Mouse (Mus musculus): ENCODE results near the gene Ugt1a6a. TPM values are rescaled to one million over a fixed set of nuclear protein-coding genes. Genes with fewer than 3 reads are reported as not detected.
"Not testable (repeated sequence)": the region's sequence is repeated elsewhere in the genome, so short reads cannot be mapped to it uniquely, and the experiment has no call there.

Gene Ugt1a6a
- polyA plus RNA-seq, 1 experiment from 2014 or later = 29.2 TPM

GRCm38 (mm10) chr1:88215466-88216380 lies 81.1 kb downstream of the Ugt1a6a start:
- Histone ChIP-seq H3K27ac (no peak overlapping the region), H3K4me3 (replicated peaks) (no peak overlapping the region), H3K4me2 (no peak overlapping the region), H3K27me3 (replicated peaks) (no peaks in the 10 kb centered on the region), H3K9me3 (peaks cover 16% of the 10 kb centered on the region), H3K36me3 (no peaks in the 10 kb centered on the region), H3K9ac (no peak overlapping the region), H3K4me1 (no peaks in the 10 kb centered on the region)
- no peak for ATAC-seq (ENCODE audit: insufficient read depth, low FRiP score, low read depth)
- WGBS = 70% methylated on average over 10 of the region's 10 CpGs

- H3K9ac ChIP-seq = no peak overlapping the region
- ATAC-seq (ENCODE audit: insufficient read depth, low FRiP score, low read depth) = no peak
- no peaks in the 10 kb centered on the region for H3K36me3 ChIP-seq
- peaks cover 16% of the 10 kb centered on the region for H3K9me3 ChIP-seq
- H3K4me1 ChIP-seq = no peaks in the 10 kb centered on the region
- H3K27me3 ChIP-seq (replicated peaks) = no peaks in the 10 kb centered on the region
- no peak overlapping the region for H3K4me3 ChIP-seq (replicated peaks)
- no peak overlapping the region for H3K4me2 ChIP-seq
- no peak overlapping the region for H3K27ac ChIP-seq
- 60% methylated on average over 2 of the region's 2 CpGs for WGBS
Observed at GRCm38 (mm10) chr1:88216551-88216950, 81.9 kb downstream of the Ugt1a6a start.

GRCm38 (mm10) chr1:88217144-88217543 lies 82.5 kb downstream of the Ugt1a6a start:
- Histone ChIP-seq H3K9ac (no peak overlapping the region), H3K27ac (no peak overlapping the region), H3K27me3 (replicated peaks) (no peaks in the 10 kb centered on the region), H3K9me3 (peaks cover 16% of the 10 kb centered on the region), H3K4me2 (no peak overlapping the region), H3K36me3 (no peaks in the 10 kb centered on the region), H3K4me1 (no peaks in the 10 kb centered on the region), H3K4me3 (replicated peaks) (no peak overlapping the region)
- no peak for ATAC-seq (ENCODE audit: insufficient read depth, low FRiP score, low read depth)
- WGBS = 63% methylated on average over 2 of the region's 2 CpGs

GRCm38 (mm10) chr1:88217576-88217975 lies 83.0 kb downstream of the Ugt1a6a start:
- no peak for ATAC-seq (ENCODE audit: insufficient read depth, low FRiP score, low read depth)
- H3K9me3 ChIP-seq = peaks cover 16% of the 10 kb centered on the region
- no peak overlapping the region for H3K9ac ChIP-seq
- H3K27ac ChIP-seq = no peak overlapping the region
- H3K27me3 ChIP-seq (replicated peaks) = no peaks in the 10 kb centered on the region
- WGBS = 37% methylated on average over 3 of the region's 3 CpGs
- H3K36me3 ChIP-seq = no peaks in the 10 kb centered on the region
- H3K4me1 ChIP-seq = no peaks in the 10 kb centered on the region
- no peak overlapping the region for H3K4me2 ChIP-seq
- no peak overlapping the region for H3K4me3 ChIP-seq (replicated peaks)

DNA sequence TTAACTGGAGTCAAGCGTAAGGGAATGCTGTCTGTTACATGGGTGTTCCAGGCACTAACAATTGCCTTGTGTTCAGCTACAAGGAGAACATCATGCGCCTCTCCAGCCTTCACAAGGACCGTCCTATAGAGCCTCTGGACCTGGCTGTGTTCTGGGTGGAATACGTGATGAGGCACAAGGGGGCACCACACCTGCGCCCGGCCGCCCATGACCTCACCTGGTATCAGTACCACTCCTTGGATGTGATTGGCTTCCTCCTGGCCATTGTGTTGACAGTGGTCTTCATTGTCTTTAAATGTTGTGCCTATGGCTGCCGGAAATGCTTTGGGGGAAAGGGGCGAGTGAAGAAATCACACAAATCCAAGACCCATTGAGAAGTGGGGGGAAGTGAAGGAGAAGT lies 83.4 kb downstream of the Ugt1a6a start:
- Histone ChIP-seq H3K27me3 (replicated peaks) (no peaks in the 10 kb centered on the region), H3K27ac (no peak overlapping the region), H3K4me1 (no peaks in the 10 kb centered on the region), H3K36me3 (no peaks in the 10 kb centered on the region), H3K9ac (no peak overlapping the region), H3K4me2 (no peak overlapping the region), H3K9me3 (peaks cover 16% of the 10 kb centered on the region), H3K4me3 (replicated peaks) (no peak overlapping the region)
- 74% methylated on average over 9 of the region's 9 CpGs for WGBS
- ATAC-seq (ENCODE audit: insufficient read depth, low FRiP score, low read depth) = no peak

DNA sequence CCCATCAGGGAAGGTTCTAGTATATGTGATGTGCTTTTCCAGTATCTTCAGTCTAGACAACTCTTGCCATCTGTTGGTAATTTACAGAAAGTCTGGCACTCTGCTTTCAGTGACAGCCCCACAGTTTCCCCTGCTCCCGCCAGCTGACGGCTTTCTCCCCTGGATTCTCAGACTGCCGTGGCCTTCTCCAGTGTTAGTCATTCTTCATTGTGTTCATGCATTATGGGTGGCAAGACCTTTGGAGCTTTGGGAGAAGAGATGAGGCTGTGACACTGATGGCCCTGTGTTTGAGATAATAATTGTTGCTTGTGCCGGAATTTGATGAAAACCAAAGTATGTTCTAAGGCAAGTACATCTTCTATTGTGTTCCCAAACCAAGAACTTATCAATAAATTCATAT lies 84.0 kb downstream of the Ugt1a6a start:
- Histone ChIP-seq H3K27me3 (replicated peaks) (no peaks in the 10 kb centered on the region), H3K4me2 (no peak overlapping the region), H3K9ac (no peak overlapping the region), H3K27ac (no peak overlapping the region), H3K4me1 (no peaks in the 10 kb centered on the region), H3K4me3 (replicated peaks) (no peak overlapping the region), H3K9me3 (peaks cover 12% of the 10 kb centered on the region), H3K36me3 (no peaks in the 10 kb centered on the region)
- no peak for ATAC-seq (ENCODE audit: insufficient read depth, low FRiP score, low read depth)
- 50% methylated on average over 4 of the region's 4 CpGs for WGBS

DNA sequence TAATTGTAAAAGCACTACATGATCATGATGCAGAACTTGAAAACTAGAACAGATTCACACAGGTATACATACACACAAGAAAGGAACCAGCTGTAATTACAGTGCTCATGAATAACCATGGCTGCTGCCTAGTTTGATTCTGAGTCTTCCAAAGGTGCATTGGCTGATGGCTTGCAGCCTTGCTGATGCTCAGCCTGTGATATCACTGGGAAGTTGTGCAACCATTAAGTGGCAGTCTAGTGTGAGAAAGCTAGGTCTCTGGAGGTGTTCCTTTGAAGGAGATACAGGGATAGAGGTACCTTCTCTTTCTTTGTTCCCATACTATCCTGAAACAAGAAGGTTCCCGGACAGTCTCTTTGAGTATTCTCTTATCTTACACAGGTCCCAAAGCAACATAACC lies 84.4 kb downstream of the Ugt1a6a start:
- Histone ChIP-seq H3K9me3 (peaks cover 12% of the 10 kb centered on the region), H3K4me2 (no peak overlapping the region), H3K4me1 (no peaks in the 10 kb centered on the region), H3K9ac (no peak overlapping the region), H3K27me3 (replicated peaks) (no peaks in the 10 kb centered on the region), H3K4me3 (replicated peaks) (no peak overlapping the region), H3K36me3 (no peaks in the 10 kb centered on the region), H3K27ac (no peak overlapping the region)
- ATAC-seq (ENCODE audit: insufficient read depth, low FRiP score, low read depth) = no peak
- WGBS = 15% methylated on average over 1 of the region's 1 CpGs

DNA sequence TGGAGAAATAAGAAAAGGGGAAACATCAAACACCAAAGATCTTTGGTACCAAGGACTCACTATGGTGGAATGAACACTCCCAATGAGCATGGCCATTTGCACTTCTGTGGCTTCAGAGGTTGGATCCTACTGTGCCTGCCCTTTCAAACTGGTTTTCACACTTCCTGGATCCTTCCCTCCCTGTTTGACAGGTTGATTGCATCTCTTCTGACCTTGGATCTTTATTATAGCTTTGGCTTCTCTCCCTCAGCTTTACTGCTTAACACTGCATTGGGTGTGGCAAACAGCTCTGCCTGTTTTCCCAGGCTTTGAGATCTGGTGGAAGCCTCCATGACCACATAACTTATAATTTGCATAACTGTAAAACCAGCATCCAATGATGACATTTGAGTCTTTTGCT lies 85.7 kb downstream of the Ugt1a6a start:
- Histone ChIP-seq H3K27me3 (replicated peaks) (no peaks in the 10 kb centered on the region), H3K9me3 (peaks cover 12% of the 10 kb centered on the region), H3K4me1 (no peaks in the 10 kb centered on the region), H3K4me2 (no peak overlapping the region), H3K36me3 (no peaks in the 10 kb centered on the region), H3K4me3 (replicated peaks) (no peak overlapping the region), H3K27ac (no peak overlapping the region), H3K9ac (no peak overlapping the region)
- ATAC-seq (ENCODE audit: insufficient read depth, low FRiP score, low read depth) = no peak

- Histone ChIP-seq H3K9ac (no peak overlapping the region), H3K27me3 (replicated peaks) (no peaks in the 10 kb centered on the region), H3K27ac (no peak overlapping the region), H3K4me3 (replicated peaks) (no peak overlapping the region), H3K4me1 (no peaks in the 10 kb centered on the region), H3K9me3 (peaks cover 13% of the 10 kb centered on the region; the same call in 1 of the 2 replicates), H3K4me2 (no peak overlapping the region), H3K36me3 (no peaks in the 10 kb centered on the region)
- 46% methylated on average over 2 of the region's 2 CpGs for WGBS
- no peak for ATAC-seq (ENCODE audit: insufficient read depth, low FRiP score, low read depth)
Observed at GRCm38 (mm10) chr1:88222216-88222615, 87.6 kb downstream of the Ugt1a6a start.

- not testable (repeated sequence) for H3K4me2 ChIP-seq; ATAC-seq (ENCODE audit: insufficient read depth, low FRiP score, low read depth); H3K4me3 ChIP-seq (replicated peaks); H3K9ac ChIP-seq; H3K4me1 ChIP-seq; H3K9me3 ChIP-seq; H3K36me3 ChIP-seq; H3K27me3 ChIP-seq (replicated peaks); H3K27ac ChIP-seq
Observed at GRCm38 (mm10) chr1:88223011-88223515, 88.5 kb downstream of the Ugt1a6a start.

- Histone ChIP-seq H3K4me3 (replicated peaks) (no peak overlapping the region), H3K27me3 (replicated peaks) (no peaks in the 10 kb centered on the region), H3K9me3 (peaks cover 8% of the 10 kb centered on the region), H3K4me1 (no peaks in the 10 kb centered on the region), H3K9ac (no peak overlapping the region), H3K4me2 (no peak overlapping the region), H3K27ac (no peak overlapping the region), H3K36me3 (no peaks in the 10 kb centered on the region)
- WGBS = 46% methylated on average over 1 of the region's 1 CpGs
- no peak for ATAC-seq (ENCODE audit: insufficient read depth, low FRiP score, low read depth)
Observed at GRCm38 (mm10) chr1:88223591-88223990, 89.0 kb downstream of the Ugt1a6a start.

DNA sequence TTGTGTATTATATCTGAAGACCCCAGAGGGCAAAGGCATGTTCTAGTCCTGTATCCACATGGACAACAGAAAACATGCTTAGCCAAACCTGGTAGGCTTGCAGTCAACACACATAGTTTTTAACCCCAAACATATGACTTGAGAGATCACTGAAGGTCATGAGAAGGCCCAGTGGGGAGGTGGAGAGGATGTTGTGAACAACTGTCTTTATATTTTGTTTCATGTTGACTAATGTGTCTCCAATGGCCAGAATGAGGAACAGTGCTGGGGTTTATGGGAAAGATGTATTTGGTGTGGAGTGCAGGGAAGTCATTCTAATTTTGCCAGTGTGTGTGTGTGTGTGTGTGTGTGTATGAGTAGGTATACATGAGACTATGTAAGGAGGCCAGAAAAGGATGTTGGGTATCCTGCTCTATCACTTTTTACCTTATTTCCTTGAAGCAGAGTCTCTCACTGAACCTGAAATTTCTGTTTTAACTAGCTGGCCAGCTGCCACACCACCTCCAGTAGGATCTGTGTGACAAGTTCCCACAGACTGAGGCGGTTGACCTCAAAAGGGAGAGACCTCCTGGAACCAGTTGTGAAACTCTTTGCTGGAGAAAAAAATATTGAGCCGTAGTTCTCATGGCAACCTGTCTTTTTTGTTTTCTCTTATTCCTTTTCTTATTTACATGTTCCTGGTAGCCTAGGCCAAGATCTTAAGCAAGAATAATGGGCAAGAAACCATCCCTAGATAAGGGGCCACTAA lies 89.6 kb downstream of the Ugt1a6a start:
- no peak overlapping the region for H3K4me3 ChIP-seq (replicated peaks)
- no peaks in the 10 kb centered on the region for H3K4me1 ChIP-seq
- no peak overlapping the region for H3K27ac ChIP-seq
- WGBS = 61% methylated on average over 2 of the region's 2 CpGs
- H3K4me2 ChIP-seq = no peak overlapping the region
- no peak for ATAC-seq (ENCODE audit: insufficient read depth, low FRiP score, low read depth)
- no peaks in the 10 kb centered on the region for H3K27me3 ChIP-seq (replicated peaks)
- no peaks in the 10 kb centered on the region for H3K36me3 ChIP-seq
- no peak overlapping the region for H3K9ac ChIP-seq
- H3K9me3 ChIP-seq = peaks cover 8% of the 10 kb centered on the region

Data from stomach, embryonic 15.5 days (tissue).